Mouse (Mus musculus): ENCODE data around the gene Eogt. TPM values are rescaled to one million over a fixed set of nuclear protein-coding genes. Genes with fewer than 3 reads are reported as not detected.
A peak's percentile ranks its signal among the peaks of the same experiment; 100 is the strongest.

Gene Eogt
- polyA plus RNA-seq, 1 experiment from 2014 or later = 28.2 TPM

- H3K9ac ChIP-seq = peak within 1 kb of the TSS; percentile 25
- 0 out of 2 replicates have a peak, but pooled peaks have one; percentile 9 for TF ChIP-seq CTCF (IDR thresholded peaks at IDR 0.05; ENCODE audit: low read depth)
- WGBS = under 1% methylated on average over 30 of the region's 30 CpGs
- H3K9me3 ChIP-seq (ENCODE audit: low read depth, low read length) = no peaks in the 10 kb centered on the region
- H3K27ac ChIP-seq (ENCODE audit: low read depth) = no peak within 1 kb of the TSS
- H3K4me3 ChIP-seq (ENCODE audit: low read depth, low read length) = peak within 1 kb of the TSS; percentile 37
- 0 out of 2 replicates have a peak, but pooled peaks cover 7% of the 10 kb centered on the region for H3K4me1 ChIP-seq (ENCODE audit: insufficient read depth)
- H3K36me3 ChIP-seq (ENCODE audit: insufficient read depth) = no peaks in the 10 kb centered on the region
- H3K27me3 ChIP-seq (ENCODE audit: insufficient read depth, low read length) = peaks cover 29% of the 10 kb centered on the region
- peak within 1 kb of the TSS; percentile 64 for H3K4me2 ChIP-seq
- ATAC-seq (ENCODE audit: insufficient read depth) (peak; percentile 95), DNase-seq (peak; percentile 66)
Measured at GRCm38 (mm10) chr6:97060074-97060681, 88.8 kb downstream of the Eogt start, which contains the start of gene Fam19a4. Gene Fam19a4 (minus strand): TSS chr6:97060413.

Other genes starting within 250 kb of the Eogt start
- gene Fam19a4, start 88.8 kb downstream of the Eogt start, polyA plus RNA-seq (2014; fragmentation: Nextera tagmentation; extraction: Ambion mirVana) = not detected in 2 replicates
- gene Tmf1, start 29.9 kb upstream of the Eogt start, polyA plus RNA-seq (2014; fragmentation: Nextera tagmentation; extraction: Ambion mirVana) = 30.3 and 32.6 TPM in 2 replicates
- 83.5 and 85.6 TPM in 2 replicates for gene Uba3, start 56.5 kb upstream of the Eogt start, polyA plus RNA-seq (2014; fragmentation: Nextera tagmentation; extraction: Ambion mirVana)
- 28.6 and 29.6 TPM in 2 replicates for gene Arl6ip5, start 61.5 kb upstream of the Eogt start, polyA plus RNA-seq (2014; fragmentation: Nextera tagmentation; extraction: Ambion mirVana)
- gene Lmod3, start 103.6 kb upstream of the Eogt start, polyA plus RNA-seq (2014; fragmentation: Nextera tagmentation; extraction: Ambion mirVana) = 0.11 and 0.35 TPM in 2 replicates